Mouse (Mus musculus) embryonic facial prominence, embryonic 11.5 days (tissue): ENCODE results near the gene Exoc2. TPM values are rescaled to one million over a fixed set of nuclear protein-coding genes. Genes with fewer than 3 reads are reported as not detected.

Experiments
- ATAC-seq: fragments of 200-750 bp; cut with Nextera tagmentation; replicated peaks from 2 replicates; pipeline ENCODE4 v1.8.0; 2017; ENCODE audit warnings: low read depth; ENCODE audit not compliant: insufficient number of reproducible peaks, low FRiP score, low TSS enrichment
- DNase-seq: peaks from one replicate; pipeline ENCODE4 v3.0.0-alpha.2; 2015; ENCODE audit warnings: low spot score
- H3K27ac ChIP-seq: fragments of 300-500 bp; sonication (generic); replicated peaks from 2 replicates; pipeline ENCODE4 v1.5.1; 2014; ENCODE audit warnings: mild to moderate bottlenecking, low read depth, low read length, control low read depth
- H3K27me3 ChIP-seq: fragments of 300-500 bp; sonication (generic); 2 replicates; pipeline ENCODE4 v1.6.1; 2014; ENCODE audit warnings: mild to moderate bottlenecking, low read length, moderate library complexity, mixed read lengths; ENCODE audit not compliant: control insufficient read depth, insufficient read depth
- H3K36me3 ChIP-seq: fragments of 300-500 bp; sonication (generic); replicated peaks from 2 replicates; pipeline ENCODE4 v1.6.1; 2014; ENCODE audit warnings: low read depth, mild to moderate bottlenecking, low read length, moderate library complexity, mixed read lengths; ENCODE audit not compliant: control insufficient read depth, insufficient read depth
- H3K4me1 ChIP-seq: fragments of 300-500 bp; sonication (generic); 2 replicates; pipeline ENCODE4 v1.6.1; 2014; ENCODE audit warnings: low read length, mixed read lengths; ENCODE audit not compliant: control insufficient read depth, insufficient read depth
- H3K4me2 ChIP-seq: fragments of 300-500 bp; sonication (generic); 2 replicates; pipeline ENCODE4 v1.6.1; 2014; ENCODE audit warnings: low read depth, mild to moderate bottlenecking, control low read depth, low read length, moderate library complexity
- H3K4me3 ChIP-seq: fragments of 300-500 bp; sonication (generic); 2 replicates; pipeline ENCODE4 v1.5.1; 2014; ENCODE audit warnings: low read depth, low read length, control low read depth
- H3K9ac ChIP-seq: fragments of 300-500 bp; sonication (generic); replicated peaks from 2 replicates; pipeline ENCODE4 v1.6.1; 2014; ENCODE audit warnings: mild to moderate bottlenecking, control low read depth, low read length
- H3K9me3 ChIP-seq: fragments of 300-500 bp; sonication (generic); replicated peaks from 2 replicates; pipeline ENCODE4 v1.6.1; 2016; ENCODE audit warnings: mild to moderate bottlenecking, low read length, inconsistent platforms, mixed read lengths; ENCODE audit not compliant: control insufficient read depth
- WGBS: fragments of 180-500 bp; shearing (Covaris S2); extraction: QIAGEN DNeasy Blood & Tissue Kit; methylation state at CpG from one replicate; pipeline ENCODE4 v1.1.7; 2014; 5-methylcytosine and 5-hydroxymethylcytosine counted together
- polyA plus RNA-seq: library from polyadenylated mRNA; unstranded; fragments of >200 nt; fragmentation: Nextera tagmentation; extraction: Ambion mirVana; gene quantifications from 2 replicates; pipeline ENCODE4 v1.2.1, GENCODE M21; 2014

The Exoc2 gene
- polyA plus RNA-seq, 1 experiment from 2014 or later: 43.8 TPM

GRCm38 (mm10) chr13:30764014-30764740, 209.7 kb downstream of the Exoc2 start:
- Histone ChIP-seq H3K36me3 (no peaks in the 10 kb centered on the region), H3K4me3 (no peak overlapping the region), H3K27ac (no peak overlapping the region), H3K27me3 (no peaks in the 10 kb centered on the region), H3K4me2 (no peak overlapping the region), H3K9ac (no peak overlapping the region), H3K9me3 (no peaks in the 10 kb centered on the region), H3K4me1 (no peaks in the 10 kb centered on the region)
- DNase-seq (no peak), ATAC-seq (no peak)
- WGBS: 78% methylated on average over 8 of the region's 8 CpGs

Other genes starting within 250 kb of the Exoc2 start
- gene Irf4, start 224.9 kb downstream of the Exoc2 start, polyA plus RNA-seq: not detected in 2 replicates
- not detected in 2 replicates for gene Hus1b, start 26.3 kb downstream of the Exoc2 start, polyA plus RNA-seq
- gene Gm5447, start 111 bp upstream of the Exoc2 start, polyA plus RNA-seq: 0.15 and 0.26 TPM in 2 replicates